Mouse (Mus musculus) hindbrain, embryonic 12.5 days (tissue): ENCODE results near the gene Sh3gl1. TPM values are rescaled to one million over a fixed set of nuclear protein-coding genes. Genes with fewer than 3 reads are reported as not detected.

Experiments used
- ATAC-seq: fragments of 200-750 bp; cut with Nextera tagmentation; 2 replicates; pipeline ENCODE4 v1.8.0; 2017; ENCODE audit warnings: moderate TSS enrichment; ENCODE audit not compliant: low FRiP score
- H3K27ac ChIP-seq: fragments of 300-500 bp; sonication (generic); 2 replicates; pipeline ENCODE4 v1.5.1; 2016; ENCODE audit warnings: mild to moderate bottlenecking
- H3K27me3 ChIP-seq: fragments of 300-500 bp; sonication (generic); 2 replicates; pipeline ENCODE4 v1.6.1; 2016; ENCODE audit warnings: mild to moderate bottlenecking
- H3K36me3 ChIP-seq: fragments of 300-500 bp; sonication (generic); 2 replicates; pipeline ENCODE4 v1.6.1; 2016; ENCODE audit warnings: mild to moderate bottlenecking
- H3K4me1 ChIP-seq: fragments of 300-500 bp; sonication (generic); 2 replicates; pipeline ENCODE4 v1.6.1; 2016
- H3K4me2 ChIP-seq: fragments of 300-500 bp; sonication (generic); replicated peaks from 2 replicates; pipeline ENCODE4 v1.6.1; 2016; ENCODE audit warnings: mild to moderate bottlenecking
- H3K4me3 ChIP-seq: fragments of 300-500 bp; sonication (generic); 2 replicates; pipeline ENCODE4 v1.5.1; 2016; ENCODE audit warnings: mild to moderate bottlenecking
- H3K9ac ChIP-seq: fragments of 300-500 bp; sonication (generic); 2 replicates; pipeline ENCODE4 v1.6.1; 2016; ENCODE audit warnings: mild to moderate bottlenecking, moderate library complexity
- H3K9me3 ChIP-seq: fragments of 300-500 bp; sonication (generic); replicated peaks from 2 replicates; pipeline ENCODE4 v1.6.1; 2016; ENCODE audit warnings: mild to moderate bottlenecking
- WGBS: fragments of 180-500 bp; shearing (Covaris S2); methylation state at CpG from one replicate; pipeline ENCODE4 v1.1.7; 2016; 5-methylcytosine and 5-hydroxymethylcytosine counted together
- polyA plus RNA-seq: library from polyadenylated mRNA; unstranded; fragments of >200 nt; fragmentation: Nextera tagmentation; extraction: Ambion mirVana; gene quantifications from 2 replicates; pipeline ENCODE4 v1.2.1, GENCODE M21; 2016

Gene Sh3gl1
- polyA plus RNA-seq, 1 experiment from 2014 or later, result 141 TPM

GRCm38 (mm10) chr17:56035216-56035615 is 1.2 kb downstream of the Sh3gl1 start:
- Histone ChIP-seq H3K36me3 (peaks cover 19% of the 10 kb centered on the region), H3K9ac (peak overlapping the region; percentile 77), H3K9me3 (no peaks in the 10 kb centered on the region), H3K4me1 (peaks cover 24% of the 10 kb centered on the region), H3K4me2 (peak overlapping the region; percentile 64), H3K27ac (0 out of 2 replicates have a peak overlapping the region, but pooled peaks have one; percentile 18), H3K27me3 (no peaks in the 10 kb centered on the region), H3K4me3 (peak overlapping the region; percentile 57)
- WGBS, result 87% methylated on average over 4 of the region's 4 CpGs
- ATAC-seq, result no peak

GRCm38 (mm10) chr17:56034726-56035100 is 1.7 kb downstream of the Sh3gl1 start:
- H3K27ac ChIP-seq, result no peak overlapping the region
- WGBS, result 89% methylated on average over 6 of the region's 6 CpGs
- peak overlapping the region; percentile 77 for H3K9ac ChIP-seq
- H3K4me2 ChIP-seq, result peak overlapping the region; percentile 64; the same call in 1 of the 2 replicates
- H3K27me3 ChIP-seq, result no peaks in the 10 kb centered on the region
- H3K36me3 ChIP-seq, result peaks cover 23% of the 10 kb centered on the region
- H3K4me1 ChIP-seq, result peaks cover 24% of the 10 kb centered on the region
- peak overlapping the region; percentile 57 for H3K4me3 ChIP-seq
- ATAC-seq, result no peak
- H3K9me3 ChIP-seq, result no peaks in the 10 kb centered on the region

GRCm38 (mm10) chr17:56034040-56034725 is 2.3 kb downstream of the Sh3gl1 start:
- peak overlapping the region; percentile 64; the same call in 1 of the 2 replicates for H3K4me2 ChIP-seq
- H3K9ac ChIP-seq, result peak overlapping the region; percentile 77; the same call in 1 of the 2 replicates
- ATAC-seq, result no peak
- no peaks in the 10 kb centered on the region for H3K9me3 ChIP-seq
- peaks cover 24% of the 10 kb centered on the region for H3K4me1 ChIP-seq
- peaks cover 26% of the 10 kb centered on the region for H3K36me3 ChIP-seq
- 94% methylated on average over 7 of the region's 7 CpGs for WGBS
- no peak overlapping the region for H3K27ac ChIP-seq
- H3K27me3 ChIP-seq, result no peaks in the 10 kb centered on the region
- 0 out of 2 replicates have a peak overlapping the region, but pooled peaks have one; percentile 57 for H3K4me3 ChIP-seq

GRCm38 (mm10) chr17:56032831-56033230 is 3.6 kb downstream of the Sh3gl1 start:
- Histone ChIP-seq H3K4me2 (no peak overlapping the region), H3K4me1 (peaks cover 24% of the 10 kb centered on the region), H3K9ac (no peak overlapping the region), H3K4me3 (no peak overlapping the region), H3K27ac (no peak overlapping the region), H3K27me3 (no peaks in the 10 kb centered on the region), H3K9me3 (no peaks in the 10 kb centered on the region), H3K36me3 (peaks cover 36% of the 10 kb centered on the region)
- 77% methylated on average over 7 of the region's 7 CpGs for WGBS
- no peak for ATAC-seq

- no peak overlapping the region for H3K9ac ChIP-seq
- H3K4me1 ChIP-seq, result peaks cover 24% of the 10 kb centered on the region
- WGBS, result 71% methylated on average over 6 of the region's 6 CpGs
These were observed 4.2 kb downstream of the Sh3gl1 start for GRCm38 (mm10) chr17:56032127-56032733.

GRCm38 (mm10) chr17:56031431-56031830 is 5.0 kb downstream of the Sh3gl1 start:
- Histone ChIP-seq H3K4me1 (peaks cover 22% of the 10 kb centered on the region), H3K9me3 (no peaks in the 10 kb centered on the region), H3K36me3 (peaks cover 42% of the 10 kb centered on the region), H3K9ac (no peak overlapping the region), H3K4me2 (no peak overlapping the region), H3K27me3 (no peaks in the 10 kb centered on the region), H3K4me3 (no peak overlapping the region), H3K27ac (no peak overlapping the region)
- no peak for ATAC-seq
- WGBS, result 89% methylated on average over 7 of the region's 7 CpGs

More at GRCm38 (mm10) chr17:56032127-56032733, 4.2 kb downstream of the Sh3gl1 start:
- Histone ChIP-seq H3K36me3 (peaks cover 41% of the 10 kb centered on the region), H3K9me3 (no peaks in the 10 kb centered on the region), H3K27me3 (no peaks in the 10 kb centered on the region), H3K4me3 (no peak overlapping the region), H3K4me2 (no peak overlapping the region), H3K27ac (no peak overlapping the region)
- no peak for ATAC-seq

- Histone ChIP-seq H3K4me3 (no peak overlapping the region), H3K9me3 (no peaks in the 10 kb centered on the region), H3K27ac (no peak overlapping the region), H3K4me2 (no peak overlapping the region), H3K36me3 (peaks cover 42% of the 10 kb centered on the region), H3K9ac (no peak overlapping the region), H3K27me3 (no peaks in the 10 kb centered on the region), H3K4me1 (peaks cover 22% of the 10 kb centered on the region)
- ATAC-seq, result no peak
- WGBS, result 64% methylated on average over 5 of the region's 5 CpGs
These were observed 5.5 kb downstream of the Sh3gl1 start for GRCm38 (mm10) chr17:56030919-56031318.

- Histone ChIP-seq H3K27ac (no peak overlapping the region), H3K4me1 (peaks cover 18% of the 10 kb centered on the region), H3K4me3 (no peak overlapping the region), H3K36me3 (peaks cover 42% of the 10 kb centered on the region), H3K9ac (no peak overlapping the region), H3K4me2 (no peak overlapping the region), H3K9me3 (no peaks in the 10 kb centered on the region), H3K27me3 (no peaks in the 10 kb centered on the region)
- ATAC-seq, result no peak
- 91% methylated on average over 9 of the region's 9 CpGs for WGBS
These were observed 6.1 kb downstream of the Sh3gl1 start for GRCm38 (mm10) chr17:56030238-56030870.

- H3K36me3 ChIP-seq, result peaks cover 34% of the 10 kb centered on the region
- no peak overlapping the region for H3K9ac ChIP-seq
- no peak overlapping the region for H3K4me3 ChIP-seq
- no peak for ATAC-seq
- 85% methylated on average over 5 of the region's 5 CpGs for WGBS
- H3K4me2 ChIP-seq, result no peak overlapping the region
- peaks cover 10% of the 10 kb centered on the region for H3K4me1 ChIP-seq
- H3K9me3 ChIP-seq, result no peaks in the 10 kb centered on the region
- H3K27me3 ChIP-seq, result no peaks in the 10 kb centered on the region
- no peak overlapping the region for H3K27ac ChIP-seq
These were observed 8.5 kb downstream of the Sh3gl1 start for GRCm38 (mm10) chr17:56027801-56028441.

- WGBS, result 80% methylated on average over 1 of the region's 1 CpGs
- Histone ChIP-seq H3K9ac (no peak overlapping the region), H3K9me3 (no peaks in the 10 kb centered on the region), H3K4me1 (peaks cover 14% of the 10 kb centered on the region), H3K4me3 (no peak overlapping the region), H3K36me3 (peaks cover 34% of the 10 kb centered on the region), H3K27ac (no peak overlapping the region), H3K4me2 (no peak overlapping the region), H3K27me3 (no peaks in the 10 kb centered on the region)
- no peak for ATAC-seq
These were observed 9.6 kb downstream of the Sh3gl1 start for GRCm38 (mm10) chr17:56026881-56027280.

- Histone ChIP-seq H3K4me2 (no peak overlapping the region), H3K27me3 (no peaks in the 10 kb centered on the region), H3K9ac (no peak overlapping the region), H3K36me3 (peaks cover 34% of the 10 kb centered on the region), H3K4me3 (no peak overlapping the region), H3K27ac (no peak overlapping the region), H3K9me3 (no peaks in the 10 kb centered on the region), H3K4me1 (peaks cover 14% of the 10 kb centered on the region)
- no peak for ATAC-seq
- 89% methylated on average over 1 of the region's 1 CpGs for WGBS
These were observed 10.1 kb downstream of the Sh3gl1 start for GRCm38 (mm10) chr17:56026303-56026702.

- Histone ChIP-seq H3K4me2 (no peak overlapping the region), H3K9me3 (no peaks in the 10 kb centered on the region), H3K27me3 (no peaks in the 10 kb centered on the region), H3K9ac (no peak overlapping the region), H3K36me3 (peaks cover 26% of the 10 kb centered on the region), H3K4me3 (no peak overlapping the region), H3K27ac (no peak overlapping the region), H3K4me1 (peaks cover 14% of the 10 kb centered on the region)
- 81% methylated on average over 5 of the region's 5 CpGs for WGBS
- ATAC-seq, result no peak
These were observed 11.5 kb downstream of the Sh3gl1 start for GRCm38 (mm10) chr17:56024931-56025330.
